Mouse (Mus musculus): ENCODE data around the gene Efcc1.

DNA sequence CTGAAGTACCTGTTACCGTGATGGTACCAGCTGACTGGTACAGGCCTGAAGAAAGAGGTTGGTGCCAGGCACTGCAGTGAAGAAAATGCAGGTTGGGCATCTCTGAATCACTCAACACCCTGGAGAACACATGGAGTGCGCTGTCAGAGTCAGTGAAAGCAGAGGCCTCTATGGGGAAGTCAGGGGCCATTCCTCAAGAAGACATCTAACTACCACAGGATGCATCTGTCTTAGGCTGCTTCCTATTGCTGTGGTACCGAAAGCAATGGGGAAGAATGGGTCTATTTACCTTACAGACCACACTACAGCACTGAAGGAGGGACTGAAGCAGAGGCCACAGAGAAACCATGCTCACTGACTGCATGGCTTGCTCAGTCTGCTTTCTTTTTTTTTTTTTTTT is 2.6 kb upstream of the Efcc1 start:
- no peak for TF ChIP-seq EP300 (IDR thresholded peaks at IDR 0.05; ENCODE audit: insufficient read depth, low read depth, low read length)
- no peak for TF ChIP-seq CTCF (IDR thresholded peaks at IDR 0.05; ENCODE audit: low read depth, low read length)
